ENCODE assay signal across 25 mouse cellular contexts in genomic region chr10:75894601-75895000, GRCm38 (mm10). TPM values are rescaled to one million over a fixed set of nuclear protein-coding genes. Genes with fewer than 3 reads are reported as not detected.
DNase-seq lines count a peak whose midpoint lies in the region; ATAC-seq and TF ChIP-seq lines count a peak whose summit lies in the region.
"Had no signal": no experiment of that assay in that cellular context is flagged by ENCODE, and none has a peak within 500 bp of the region (broad histone marks: within the 10 kb centered on the region; RNA-seq: fewer than 3 reads in every experiment).

No protein-coding gene starts in this region.

- no peak for DNase-seq in limb, embryonic 10.5 days (ENCODE audit: low spot score)
- no peak for DNase-seq in testis, postnatal 14 days (ENCODE audit: low spot score)
- DNase-seq in layer of hippocampus, adult 11-12 months (ENCODE audit: low spot score) = no peak
- no peak for DNase-seq in heart, postnatal 14 days
- DNase-seq: adrenal gland, adult 8-10 months; adrenal gland, postnatal 25 days; cerebellum, adult 18-20 months; cerebellum, adult 9-10 months; cerebellum, postnatal 14 days; gastrocnemius, postnatal 10 days; gastrocnemius, postnatal 36 days; heart, adult 2 months had no signal

- H3K27me3 ChIP-seq in limb, embryonic 13.5 days = no peaks in the 10 kb centered on the region
- no peaks in the 10 kb centered on the region for H3K27me3 ChIP-seq in limb, embryonic 10.5 days (ENCODE audit: low read depth, poor library complexity, severe bottlenecking)
- H3K27me3 ChIP-seq in testis, adult 2 months (ENCODE audit: control insufficient read depth, insufficient read depth, low read length) = no peaks in the 10 kb centered on the region
- no peaks in the 10 kb centered on the region for H3K27me3 ChIP-seq in small intestine, adult 2 months (ENCODE audit: control insufficient read depth, insufficient read depth, low read length)
- H3K27me3 ChIP-seq: embryonic facial prominence, embryonic 13.5 days; forebrain, embryonic 12.5 days; forebrain, embryonic 15.5 days; heart, embryonic 13.5 days; hindbrain, embryonic 12.5 days; hindbrain, embryonic 15.5 days had no signal

- WGBS in limb, embryonic 13.5 days = 61% methylated on average over 6 of the region's 6 CpGs
- WGBS in limb, embryonic 10.5 days = 74% methylated on average over 6 of the region's 6 CpGs
- 75% methylated on average over 6 of the region's 6 CpGs for WGBS in small intestine, adult 2 months

- H3K36me3 ChIP-seq in limb, embryonic 13.5 days = peaks cover 54% of the 10 kb centered on the region
- peaks cover 60% of the 10 kb centered on the region for H3K36me3 ChIP-seq in limb, embryonic 10.5 days
- H3K36me3 ChIP-seq in testis, adult 2 months (ENCODE audit: control insufficient read depth, insufficient read depth, low read length) = no peaks in the 10 kb centered on the region
- peaks cover 24% of the 10 kb centered on the region for H3K36me3 ChIP-seq in small intestine, adult 2 months (ENCODE audit: control insufficient read depth, insufficient read depth, low read length)

- no peak for TF ChIP-seq CTCF in testis, adult 2 months (IDR thresholded peaks at IDR 0.05; ENCODE audit: control insufficient read depth, insufficient read depth, insufficient replicate concordance, low read depth, low read length)
- TF ChIP-seq CTCF in small intestine, adult 2 months (IDR thresholded peaks at IDR 0.05; ENCODE audit: extremely low read depth, insufficient read length, insufficient replicate concordance, low read depth, low read length) = no peak

- no peak overlapping the region for H3K4me3 ChIP-seq in limb, embryonic 13.5 days
- no peak overlapping the region for H3K4me3 ChIP-seq in limb, embryonic 10.5 days
- peak overlapping the region; percentile 90 for H3K4me3 ChIP-seq in testis, adult 2 months (ENCODE audit: control insufficient read depth, low read depth, low read length)
- H3K4me3 ChIP-seq in small intestine, adult 2 months (ENCODE audit: low read depth, low read length) = peak overlapping the region; percentile 58
- H3K4me3 ChIP-seq: embryonic facial prominence, embryonic 13.5 days; erythroblast, embryonic 14.5 days; forebrain, embryonic 12.5 days; forebrain, embryonic 15.5 days; heart, adult 2 months; heart, embryonic 10.5 days; heart, embryonic 13.5 days; hindbrain, embryonic 12.5 days; hindbrain, embryonic 15.5 days had no signal

- H3K4me2 ChIP-seq in limb, embryonic 13.5 days (replicated peaks) = 0 out of 2 replicates have a peak overlapping the region, but pooled peaks have one; percentile 92
- H3K4me2 ChIP-seq: embryonic facial prominence, embryonic 13.5 days; forebrain, embryonic 15.5 days; hindbrain, embryonic 15.5 days had no signal

- H3K9ac ChIP-seq in limb, embryonic 13.5 days = 0 out of 2 replicates have a peak overlapping the region, but pooled peaks have one; percentile 9
- H3K9ac ChIP-seq: embryonic facial prominence, embryonic 13.5 days; forebrain, embryonic 15.5 days; heart, embryonic 13.5 days; hindbrain, embryonic 12.5 days; hindbrain, embryonic 15.5 days had no signal

- no peaks in the 10 kb centered on the region for H3K9me3 ChIP-seq in limb, embryonic 13.5 days
- no peaks in the 10 kb centered on the region for H3K9me3 ChIP-seq in limb, embryonic 10.5 days (replicated peaks)
- H3K9me3 ChIP-seq: embryonic facial prominence, embryonic 13.5 days; forebrain, embryonic 12.5 days; forebrain, embryonic 15.5 days; heart, embryonic 10.5 days; heart, embryonic 13.5 days; hindbrain, embryonic 12.5 days; hindbrain, embryonic 15.5 days had no signal

- TF ChIP-seq POLR2A in testis, adult 2 months (IDR thresholded peaks at IDR 0.05; ENCODE audit: control insufficient read depth, low read depth, low read length) = no peak
- no peak for TF ChIP-seq POLR2A in small intestine, adult 2 months (IDR thresholded peaks at IDR 0.05; ENCODE audit: low read depth, low read length)

- no peak for ATAC-seq in limb, embryonic 13.5 days (ENCODE audit: low FRiP score, low read depth)
- ATAC-seq: activated CD4-positive, CD25-positive, alpha-beta regulatory T cell, adult 4 months; forebrain, embryonic 15.5 days had no signal

- intact Hi-C loops in heart, postnatal 14 days (cut with DNase I) = no loop called here

- no peak overlapping the region for H3K27ac ChIP-seq in limb, embryonic 13.5 days
- no peak overlapping the region for H3K27ac ChIP-seq in limb, embryonic 10.5 days
- peak overlapping the region; percentile 52 for H3K27ac ChIP-seq in testis, adult 2 months (ENCODE audit: control insufficient read depth, insufficient read depth, low read depth, low read length)
- no peak overlapping the region for H3K27ac ChIP-seq in small intestine, adult 2 months (ENCODE audit: insufficient read depth, low read depth, low read length)
- H3K27ac ChIP-seq: embryonic facial prominence, embryonic 13.5 days; forebrain, embryonic 12.5 days; forebrain, embryonic 15.5 days; heart, adult 2 months; heart, embryonic 10.5 days; heart, embryonic 13.5 days; hindbrain, embryonic 12.5 days; hindbrain, embryonic 15.5 days had no signal

- peaks cover 9% of the 10 kb centered on the region for H3K4me1 ChIP-seq in limb, embryonic 13.5 days
- H3K4me1 ChIP-seq in limb, embryonic 10.5 days = peaks cover 24% of the 10 kb centered on the region
- peaks cover 18% of the 10 kb centered on the region for H3K4me1 ChIP-seq in testis, adult 2 months (ENCODE audit: control insufficient read depth, insufficient read depth, low read length)
- H3K4me1 ChIP-seq in small intestine, adult 2 months (ENCODE audit: control insufficient read depth, insufficient read depth, insufficient read length, low read length) = peaks cover 8% of the 10 kb centered on the region

RNA-seq across cellular contexts. Expression of gene Derl3, which starts 1.4 kb away (rescaled TPM):
- 3.4 and 3.7 TPM in 2 replicates for polyA plus RNA-seq in limb, embryonic 13.5 days (2015; fragmentation: Nextera tagmentation; extraction: Ambion mirVana)
- polyA plus RNA-seq in limb, embryonic 10.5 days (2016; fragmentation: Nextera tagmentation; extraction: Ambion mirVana) = 3.1 and 3.8 TPM in 2 replicates
- polyA plus RNA-seq in testis, adult 2 months (2012; rRNA removed) = 120 and 145 TPM in 2 replicates
- polyA plus RNA-seq in small intestine, adult 2 months (2012; rRNA removed) = 145 and 219 TPM in 2 replicates
- total RNA-seq in heart, postnatal 14 days (2021) = under 1 TPM in 1 of 2 experiments, not detected in 1; 0.51 TPM
- total RNA-seq: common myeloid progenitor, adult 5-6 weeks; gastrocnemius, postnatal 36 days had no signal
- polyA plus RNA-seq: erythroblast, embryonic 14.5 days had no signal

RNA-seq across cellular contexts. Expression of gene Smarcb1, which starts 26.8 kb away (rescaled TPM):
- 247 and 248 TPM in 2 replicates for polyA plus RNA-seq in limb, embryonic 13.5 days (2015; fragmentation: Nextera tagmentation; extraction: Ambion mirVana)
- 285 and 294 TPM in 2 replicates for polyA plus RNA-seq in limb, embryonic 10.5 days (2016; fragmentation: Nextera tagmentation; extraction: Ambion mirVana)
- polyA plus RNA-seq in testis, adult 2 months (2012; rRNA removed) = 41.7 and 43.9 TPM in 2 replicates
- 19.9 and 34.1 TPM in 2 replicates for polyA plus RNA-seq in small intestine, adult 2 months (2012; rRNA removed)
- 10 to 100 TPM; 26.1 to 29.1 TPM for total RNA-seq in heart, postnatal 14 days (2021)

RNA-seq across cellular contexts. Expression of gene Mif, which starts 34.6 kb away (rescaled TPM):
- polyA plus RNA-seq in limb, embryonic 13.5 days (2015; fragmentation: Nextera tagmentation; extraction: Ambion mirVana) = 1,677 and 1,740 TPM in 2 replicates
- polyA plus RNA-seq in limb, embryonic 10.5 days (2016; fragmentation: Nextera tagmentation; extraction: Ambion mirVana) = 3,225 and 4,131 TPM in 2 replicates
- polyA plus RNA-seq in testis, adult 2 months (2012; rRNA removed) = 261 and 275 TPM in 2 replicates
- polyA plus RNA-seq in small intestine, adult 2 months (2012; rRNA removed) = 755 and 830 TPM in 2 replicates
- 100 to 1,000 TPM; 215 to 220 TPM for total RNA-seq in heart, postnatal 14 days (2021)

RNA-seq across cellular contexts. Expression of gene Chchd10, which starts 38.3 kb away (rescaled TPM):
- polyA plus RNA-seq in limb, embryonic 13.5 days (2015; fragmentation: Nextera tagmentation; extraction: Ambion mirVana) = 9.8 and 11.5 TPM in 2 replicates
- 4.9 and 5.8 TPM in 2 replicates for polyA plus RNA-seq in limb, embryonic 10.5 days (2016; fragmentation: Nextera tagmentation; extraction: Ambion mirVana)
- polyA plus RNA-seq in testis, adult 2 months (2012; rRNA removed) = 64.5 and 78.9 TPM in 2 replicates
- 799 and 1,071 TPM in 2 replicates for polyA plus RNA-seq in small intestine, adult 2 months (2012; rRNA removed)
- 1,000 to 10,000 TPM; 1,290 to 1,409 TPM for total RNA-seq in heart, postnatal 14 days (2021)

RNA-seq across cellular contexts. Expression of gene Mmp11, which starts 41.7 kb away (rescaled TPM):
- polyA plus RNA-seq in limb, embryonic 13.5 days (2015; fragmentation: Nextera tagmentation; extraction: Ambion mirVana) = 194 and 198 TPM in 2 replicates
- polyA plus RNA-seq in limb, embryonic 10.5 days (2016; fragmentation: Nextera tagmentation; extraction: Ambion mirVana) = 39.6 and 68.1 TPM in 2 replicates
- 6.9 and 7.5 TPM in 2 replicates for polyA plus RNA-seq in testis, adult 2 months (2012; rRNA removed)
- 3.4 and 7.5 TPM in 2 replicates for polyA plus RNA-seq in small intestine, adult 2 months (2012; rRNA removed)
- 1 to 10 TPM; 5.0 to 9.7 TPM for total RNA-seq in heart, postnatal 14 days (2021)
- polyA plus RNA-seq: erythroblast, embryonic 14.5 days had no signal

Comparison
In these comparisons a context has a peak if more than half of its experiments do, and no peak if none do; other contexts are left out.
1. H3K4me3 ChIP-seq: peak in testis, adult 2 months (single experiment) and small intestine, adult 2 months (single experiment); none in limb, embryonic 13.5 days (single experiment) and limb, embryonic 10.5 days (single experiment).
2. RNA of gene Derl3, which starts 1.4 kb away (polyA plus RNA-seq): 120 to 145 TPM in testis, adult 2 months and 145 to 219 TPM in small intestine, adult 2 months; 3.1 to 3.8 TPM in limb, embryonic 10.5 days and 3.4 to 3.7 TPM in limb, embryonic 13.5 days; every median in the first group is over 10 times any median in the second.